Mouse (Mus musculus) kidney, adult 2 months (tissue): ENCODE data around the gene Ctla2b.

ENCODE experiments used
- CTCF ChIP-seq: fragments of 200-500 bp; conservative IDR thresholded peaks from 2 replicates; pipeline ENCODE4 v1.5.1; 2011; ENCODE audit warnings: low read depth, mild to moderate bottlenecking, control low read depth, low read length, moderate library complexity, mixed read lengths; ENCODE audit not compliant: insufficient read depth, insufficient read length
- POLR2A ChIP-seq: fragments of 200-500 bp; IDR thresholded peaks from one replicate; pipeline ENCODE4 v1.6.1; 2011; ENCODE audit warnings: low read depth, low read length, control low read depth

GRCm38 (mm10) chr13:60892301-60892700 is 4.9 kb downstream of the Ctla2b start:
- no peak for TF ChIP-seq CTCF
- no peak for TF ChIP-seq POLR2A
